Mouse (Mus musculus) mouse embryonic stem cell (cell line): ENCODE measurements around the gene Gm1553.

Experiments used
- in situ Hi-C, 2 experiments: fragments of 300-500 bp; cut with MboI; formaldehyde crosslinking; loops; 1 replicate in 1 of 2; 3 replicates in 1 of 2; pipeline ENCODE4 v1.14.3; 2019 to 2020; ENCODE audit warnings: low sequenced_read_pairs in 2 of 2, low pct_unique_long_range_greater_than_20kb in 1 of 2, mixed read lengths in 1 of 2; ENCODE audit not compliant: unreplicated experiment in 1 of 2

The Gm1553 gene

DNA sequence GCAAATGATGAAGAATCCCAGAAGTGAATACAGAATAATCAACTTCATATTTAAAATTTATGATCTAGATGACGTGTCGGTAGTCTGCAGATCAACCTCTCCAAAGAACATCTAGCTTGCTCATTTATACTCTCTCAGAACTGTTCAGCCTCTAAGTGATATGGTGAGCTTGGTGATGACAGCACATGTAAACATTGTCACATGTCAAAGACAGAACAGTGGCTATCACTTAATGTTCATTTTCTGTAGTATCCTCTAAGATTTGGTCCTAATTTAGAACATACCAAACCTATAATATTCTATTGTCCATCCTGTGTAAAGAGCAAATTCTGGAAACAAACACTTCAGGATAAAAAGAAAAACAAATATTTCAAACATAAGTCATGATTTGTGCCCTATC lies at the start of gene Gm1553:
Gm1553 (minus strand) TSS at position 101 of the 400 bp plus-strand sequence.
- in situ Hi-C loops, result no loop called here
